Mouse (Mus musculus): ENCODE measurements around the gene Raly.
"Not testable (repeated sequence)": the region's sequence is repeated elsewhere in the genome, so short reads cannot be mapped to it uniquely, and the experiment has no call there.

GRCm38 (mm10) chr2:154899004-154899403 lies 108.1 kb downstream of the Raly start:
- TF ChIP-seq POLR2A (IDR thresholded peaks at IDR 0.05; ENCODE audit: low read depth, low read length); CTCF (IDR thresholded peaks at IDR 0.05; ENCODE audit: extremely low read depth, insufficient read length, insufficient replicate concordance, low read depth, low read length): not testable (repeated sequence)
